Mouse (Mus musculus): ENCODE results near the gene Apoa4. TPM values are rescaled to one million over a fixed set of nuclear protein-coding genes. Genes with fewer than 3 reads are reported as not detected.

The Apoa4 gene
- total RNA-seq, 1 experiment: not detected

DNA sequence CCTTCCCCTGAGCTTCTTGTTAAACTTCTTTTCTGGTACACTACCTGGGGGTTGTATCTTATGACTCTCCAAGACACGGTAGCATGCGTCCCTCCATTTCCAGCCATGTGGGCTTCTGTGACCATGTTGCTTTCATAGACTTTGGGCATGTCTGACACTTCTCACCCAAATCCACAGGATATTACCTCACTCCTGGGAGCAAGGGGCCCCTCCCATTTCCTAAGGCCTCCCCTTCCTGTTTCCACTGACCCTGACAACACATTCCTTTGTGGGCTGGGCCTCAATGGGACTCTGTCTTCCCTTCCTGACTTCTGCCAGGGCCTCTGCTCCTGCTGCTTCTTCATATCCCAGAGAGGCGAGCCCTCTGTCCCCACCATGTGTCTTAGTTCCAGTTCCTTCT, 17.1 kb downstream of the Apoa4 start:
- Histone ChIP-seq H3K9me3 (ENCODE audit: control insufficient read depth, insufficient read depth, low read depth, low read length) (no peaks in the 10 kb centered on the region), H3K36me3 (ENCODE audit: control insufficient read depth, insufficient read depth, low read length, poor library complexity, severe bottlenecking) (no peaks in the 10 kb centered on the region), H3K4me3 (ENCODE audit: insufficient read depth in 1 of 2, low read depth in 1 of 2, low read length in 2 of 2, poor library complexity in 1 of 2, severe bottlenecking in 1 of 2) (no peak overlapping the region), H3K27ac (ENCODE audit: insufficient read depth, low read depth, low read length, poor library complexity, severe bottlenecking) (no peak overlapping the region), H3K9ac (ENCODE audit: insufficient read depth, low read depth, low read length, poor library complexity, severe bottlenecking) (no peak overlapping the region), H3K4me1 (ENCODE audit: control insufficient read depth in 2 of 2, insufficient read depth in 2 of 2, low read length in 2 of 2, poor library complexity in 1 of 2) (no peaks in the 10 kb centered on the region)
- DNase-seq (ENCODE audit: low read depth, low spot score): peak; percentile 30
- TF ChIP-seq MAFK (IDR thresholded peaks at IDR 0.05; ENCODE audit: insufficient read depth, low read depth, low read length) (no peak), ZC3H11A (IDR thresholded peaks at IDR 0.05; ENCODE audit: borderline replicate concordance, low read depth, low read length) (no peak), ZNF384 (IDR thresholded peaks at IDR 0.05; ENCODE audit: low read depth, low read length) (no peak), CHD2 (IDR thresholded peaks at IDR 0.05; ENCODE audit: low read depth, low read length) (no peak), HCFC1 (IDR thresholded peaks at IDR 0.05; ENCODE audit: borderline replicate concordance, insufficient read depth, low read length) (no peak)
- in situ Hi-C loops (cut with MboI; ENCODE audit: low sequenced_read_pairs in 2 of 2, unreplicated experiment in 2 of 2): no loop called here

DNA sequence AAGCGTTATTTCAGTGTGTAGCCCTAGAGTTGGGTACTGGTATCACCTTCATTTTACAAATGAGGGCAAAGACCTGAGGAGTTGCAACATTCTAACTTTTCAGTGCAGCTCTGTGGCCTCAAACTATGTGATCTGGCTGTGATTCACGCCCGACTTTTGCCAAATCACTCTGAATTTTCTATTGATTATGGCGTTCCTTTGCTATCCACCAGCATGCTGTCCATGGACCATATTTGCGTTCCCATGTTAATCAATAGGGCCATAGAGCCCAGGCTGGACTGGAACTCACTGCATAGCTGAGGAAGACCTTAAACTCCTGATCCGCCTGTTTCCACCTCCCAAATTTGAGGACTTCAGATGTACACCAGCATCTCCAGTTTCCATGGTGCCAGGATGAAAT, 18.6 kb downstream of the Apoa4 start:
- H3K9me3 ChIP-seq (ENCODE audit: control insufficient read depth, insufficient read depth, low read depth, low read length): no peaks in the 10 kb centered on the region
- in situ Hi-C loops (cut with MboI; ENCODE audit: low sequenced_read_pairs in 2 of 2, unreplicated experiment in 2 of 2): no loop called here
- no peaks in the 10 kb centered on the region for H3K36me3 ChIP-seq (ENCODE audit: control insufficient read depth, insufficient read depth, low read length, poor library complexity, severe bottlenecking)
- H3K4me1 ChIP-seq (ENCODE audit: control insufficient read depth in 2 of 2, insufficient read depth in 2 of 2, low read length in 2 of 2, poor library complexity in 1 of 2): no peaks in the 10 kb centered on the region
- no peak overlapping the region for H3K4me3 ChIP-seq (ENCODE audit: insufficient read depth in 1 of 2, low read depth in 1 of 2, low read length in 2 of 2, poor library complexity in 1 of 2, severe bottlenecking in 1 of 2)
- H3K9ac ChIP-seq (ENCODE audit: insufficient read depth, low read depth, low read length, poor library complexity, severe bottlenecking): no peak overlapping the region
- TF ChIP-seq CHD2 (IDR thresholded peaks at IDR 0.05; ENCODE audit: low read depth, low read length): no peak
- TF ChIP-seq ZC3H11A (IDR thresholded peaks at IDR 0.05; ENCODE audit: borderline replicate concordance, low read depth, low read length): no peak
- TF ChIP-seq MAFK (IDR thresholded peaks at IDR 0.05; ENCODE audit: insufficient read depth, low read depth, low read length): no peak
- TF ChIP-seq HCFC1 (IDR thresholded peaks at IDR 0.05; ENCODE audit: borderline replicate concordance, insufficient read depth, low read length): no peak
- TF ChIP-seq ZNF384 (IDR thresholded peaks at IDR 0.05; ENCODE audit: low read depth, low read length): no peak
- DNase-seq (ENCODE audit: low read depth, low spot score): no peak
- H3K27ac ChIP-seq (ENCODE audit: insufficient read depth, low read depth, low read length, poor library complexity, severe bottlenecking): no peak overlapping the region

DNA sequence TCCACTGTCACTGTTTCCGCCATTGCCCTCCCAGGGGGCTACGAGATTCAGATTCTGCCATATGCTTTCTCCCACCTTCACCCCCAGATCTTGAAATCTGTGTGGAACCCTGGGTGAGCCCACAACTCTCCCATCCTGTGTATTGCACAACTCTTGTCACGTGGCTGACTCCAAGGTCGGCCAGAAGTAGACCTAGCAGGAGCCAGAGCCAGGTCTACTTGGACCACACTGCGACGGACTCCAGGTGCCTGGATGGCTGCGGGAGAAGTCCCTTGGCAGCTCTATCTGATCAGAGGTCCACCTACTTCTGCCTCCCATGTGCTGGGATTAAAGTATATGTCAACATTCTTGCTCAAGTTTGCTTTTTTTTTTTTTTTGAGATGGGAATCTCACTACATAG, 20.6 kb downstream of the Apoa4 start:
- Histone ChIP-seq H3K4me3 (ENCODE audit: insufficient read depth in 1 of 2, low read depth in 1 of 2, low read length in 2 of 2, poor library complexity in 1 of 2, severe bottlenecking in 1 of 2) (no peak overlapping the region), H3K36me3 (ENCODE audit: control insufficient read depth, insufficient read depth, low read length, poor library complexity, severe bottlenecking) (no peaks in the 10 kb centered on the region), H3K9ac (ENCODE audit: insufficient read depth, low read depth, low read length, poor library complexity, severe bottlenecking) (no peak overlapping the region), H3K27ac (ENCODE audit: insufficient read depth, low read depth, low read length, poor library complexity, severe bottlenecking) (no peak overlapping the region), H3K9me3 (ENCODE audit: control insufficient read depth, insufficient read depth, low read depth, low read length) (no peaks in the 10 kb centered on the region), H3K4me1 (ENCODE audit: control insufficient read depth in 2 of 2, insufficient read depth in 2 of 2, low read length in 2 of 2, poor library complexity in 1 of 2) (no peaks in the 10 kb centered on the region)
- TF ChIP-seq MAFK (IDR thresholded peaks at IDR 0.05; ENCODE audit: insufficient read depth, low read depth, low read length) (no peak), ZC3H11A (IDR thresholded peaks at IDR 0.05; ENCODE audit: borderline replicate concordance, low read depth, low read length) (no peak), CHD2 (IDR thresholded peaks at IDR 0.05; ENCODE audit: low read depth, low read length) (no peak), ZNF384 (IDR thresholded peaks at IDR 0.05; ENCODE audit: low read depth, low read length) (no peak), HCFC1 (IDR thresholded peaks at IDR 0.05; ENCODE audit: borderline replicate concordance, insufficient read depth, low read length) (no peak)
- in situ Hi-C loops (cut with MboI; ENCODE audit: low sequenced_read_pairs in 2 of 2, unreplicated experiment in 2 of 2): no loop called here
- no peak for DNase-seq (ENCODE audit: low read depth, low spot score)

DNA sequence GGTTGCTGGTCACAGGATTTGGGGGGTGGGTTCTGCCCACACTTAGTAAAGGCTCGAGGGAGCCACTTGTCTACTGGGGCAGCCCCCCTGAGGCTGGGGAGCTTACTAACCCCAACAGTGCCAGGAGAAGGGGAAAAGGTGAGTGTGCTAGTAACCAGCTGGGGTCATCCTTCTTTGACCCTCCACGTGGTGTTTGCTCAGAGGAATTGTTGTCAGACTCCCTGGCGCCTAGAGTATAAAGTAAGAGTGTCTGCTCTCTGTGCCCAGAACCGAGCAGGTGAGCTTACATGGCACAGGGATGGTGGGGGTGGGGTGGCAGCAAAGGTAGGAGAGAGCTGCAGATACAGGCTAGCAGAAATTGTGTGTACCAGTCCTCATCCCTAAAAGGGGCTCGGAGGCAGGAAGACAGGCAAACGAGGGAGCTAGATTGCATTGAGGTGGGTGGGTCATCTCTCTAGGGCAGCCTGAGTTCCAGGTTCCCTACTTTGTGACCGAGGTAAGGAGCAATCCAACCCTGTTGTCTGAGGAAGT, 27.9 kb downstream of the Apoa4 start, which contains the start of gene Apoa5:
Apoa5 (plus strand) TSS at position 291 of the 531 bp plus-strand sequence.
- TF ChIP-seq HCFC1 (IDR thresholded peaks at IDR 0.05; ENCODE audit: borderline replicate concordance, insufficient read depth, low read length) (no peak), ZC3H11A (IDR thresholded peaks at IDR 0.05; ENCODE audit: borderline replicate concordance, low read depth, low read length) (no peak), ZNF384 (IDR thresholded peaks at IDR 0.05; ENCODE audit: low read depth, low read length) (no peak), MAFK (IDR thresholded peaks at IDR 0.05; ENCODE audit: insufficient read depth, low read depth, low read length) (no peak), CHD2 (IDR thresholded peaks at IDR 0.05; ENCODE audit: low read depth, low read length) (no peak)
- H3K27ac ChIP-seq (ENCODE audit: insufficient read depth, low read depth, low read length, poor library complexity, severe bottlenecking): no peak within 1 kb of the TSS
- in situ Hi-C loops (cut with MboI; ENCODE audit: low sequenced_read_pairs in 2 of 2, unreplicated experiment in 2 of 2): no loop called here

More for the DNA sequence above, 27.9 kb downstream of the Apoa4 start, which contains the start of gene Apoa5:
- Histone ChIP-seq H3K9ac (ENCODE audit: insufficient read depth, low read depth, low read length, poor library complexity, severe bottlenecking) (no peak within 1 kb of the TSS), H3K36me3 (ENCODE audit: control insufficient read depth, insufficient read depth, low read length, poor library complexity, severe bottlenecking) (no peaks in the 10 kb centered on the region), H3K4me1 (ENCODE audit: control insufficient read depth in 2 of 2, insufficient read depth in 2 of 2, low read length in 2 of 2, poor library complexity in 1 of 2) (peaks cover 0 to 2% of the 10 kb centered on the region in 2 experiments; a peak in 1 of 4 replicates), H3K4me3 (ENCODE audit: insufficient read depth in 1 of 2, low read depth in 1 of 2, low read length in 2 of 2, poor library complexity in 1 of 2, severe bottlenecking in 1 of 2) (no peak within 1 kb of the TSS), H3K9me3 (ENCODE audit: control insufficient read depth, insufficient read depth, low read depth, low read length) (no peaks in the 10 kb centered on the region)
- no peak for DNase-seq (ENCODE audit: low read depth, low spot score)

Measured in ES-E14 (cell line).